ENCODE assay signal across 12 mouse cellular contexts in genomic region chr1:61779906-61780305, GRCm38 (mm10).
DNase-seq lines count a peak whose midpoint lies in the region; ATAC-seq and TF ChIP-seq lines count a peak whose summit lies in the region.
"Had no signal": no experiment of that assay in that cellular context is flagged by ENCODE, and none has a peak within 500 bp of the region (broad histone marks: within the 10 kb centered on the region; RNA-seq: fewer than 3 reads in every experiment).

No protein-coding gene starts in this region.

- no peak for TF ChIP-seq POLR2A in brain, embryonic 14.5 days (IDR thresholded peaks at IDR 0.05; ENCODE audit: borderline replicate concordance, extremely low read depth, insufficient read depth, insufficient read length, poor library complexity, severe bottlenecking)

- DNase-seq in intestine, embryonic 14.5 days (ENCODE audit: low spot score), result peak; percentile 53
- DNase-seq in MN1 (ENCODE audit: low spot score), result peak; percentile 26
- DNase-seq in brain, embryonic 14.5 days (ENCODE audit: low read depth), result peak; percentile 43
- no peak for DNase-seq in left cerebral cortex, adult 9 months (ENCODE audit: low spot score in 2 of 2)
- no peak for DNase-seq in layer of hippocampus, postnatal 25 days (ENCODE audit: extremely low spot score in 1 of 2, low spot score in 1 of 2)
- DNase-seq: cerebellum, postnatal 25 days; right cerebral cortex, postnatal 14 days; thymus, adult 2 months had no signal

- no peak for TF ChIP-seq CTCF in intestine, postnatal 0 days (IDR thresholded peaks at IDR 0.05; ENCODE audit: low read depth)
- TF ChIP-seq CTCF in brain, embryonic 14.5 days (IDR thresholded peaks at IDR 0.05; ENCODE audit: borderline replicate concordance, extremely low read depth, insufficient read depth, insufficient read length), result no peak

- H3K4me1 ChIP-seq in intestine, embryonic 14.5 days (replicated peaks; ENCODE audit: control insufficient read depth, insufficient read depth, low read length), result 0 out of 2 replicates have a peak, but pooled peaks cover 3% of the 10 kb centered on the region
- H3K4me1 ChIP-seq in intestine, postnatal 0 days (replicated peaks; ENCODE audit: control insufficient read depth, insufficient read depth, low read length), result no peaks in the 10 kb centered on the region
- peaks cover 7% of the 10 kb centered on the region for H3K4me1 ChIP-seq in lung, embryonic 15.5 days

- H3K4me3 ChIP-seq in intestine, embryonic 14.5 days (ENCODE audit: low read depth, low read length), result no peak overlapping the region
- no peak overlapping the region for H3K4me3 ChIP-seq in intestine, postnatal 0 days (ENCODE audit: low read depth, low read length)
- no peak overlapping the region for H3K4me3 ChIP-seq in lung, embryonic 15.5 days
- H3K4me3 ChIP-seq: erythroblast, embryonic 14.5 days had no signal

- 25% methylated on average over 5 of the region's 5 CpGs for WGBS in intestine, embryonic 14.5 days
- WGBS in intestine, postnatal 0 days, result 46% methylated on average over 5 of the region's 5 CpGs
- 5% methylated on average over 5 of the region's 5 CpGs for WGBS in lung, embryonic 15.5 days

- no peaks in the 10 kb centered on the region for H3K27me3 ChIP-seq in intestine, embryonic 14.5 days (replicated peaks; ENCODE audit: control insufficient read depth, insufficient read depth, low read length)
- H3K27me3 ChIP-seq in intestine, postnatal 0 days (replicated peaks; ENCODE audit: control insufficient read depth, insufficient read depth, low read length), result no peaks in the 10 kb centered on the region
- H3K27me3 ChIP-seq in lung, embryonic 15.5 days, result no peaks in the 10 kb centered on the region

- ATAC-seq in intestine, embryonic 14.5 days (replicated peaks; ENCODE audit: low FRiP score, low TSS enrichment, low read depth), result 0 out of 2 replicates have a peak, but pooled peaks have one; percentile 43
- ATAC-seq in intestine, postnatal 0 days, result no peak
- ATAC-seq in lung, embryonic 15.5 days (ENCODE audit: borderline replicate concordance, extremely low read depth, low FRiP score, low TSS enrichment), result peak; percentile 81; the same call in 1 of the 2 replicates

- no peak overlapping the region for H3K27ac ChIP-seq in intestine, embryonic 14.5 days (ENCODE audit: low read depth)
- no peak overlapping the region for H3K27ac ChIP-seq in intestine, postnatal 0 days (ENCODE audit: low read depth, low read length)
- peak overlapping the region; percentile 19; the same call in 1 of the 2 replicates for H3K27ac ChIP-seq in lung, embryonic 15.5 days
- H3K27ac ChIP-seq: hindbrain, embryonic 14.5 days had no signal

- no peak overlapping the region for H3K4me2 ChIP-seq in intestine, embryonic 14.5 days (ENCODE audit: low read length)
- H3K4me2 ChIP-seq in intestine, postnatal 0 days (replicated peaks; ENCODE audit: low read depth), result no peak overlapping the region
- no peak overlapping the region for H3K4me2 ChIP-seq in lung, embryonic 15.5 days
- H3K4me2 ChIP-seq: hindbrain, embryonic 14.5 days had no signal

- no peak overlapping the region for H3K9ac ChIP-seq in intestine, embryonic 14.5 days (ENCODE audit: low read length)
- no peak overlapping the region for H3K9ac ChIP-seq in intestine, postnatal 0 days (ENCODE audit: low read depth, low read length)
- no peak overlapping the region for H3K9ac ChIP-seq in lung, embryonic 15.5 days
- H3K9ac ChIP-seq: hindbrain, embryonic 14.5 days had no signal

- H3K36me3 ChIP-seq in intestine, embryonic 14.5 days (ENCODE audit: control insufficient read depth, insufficient read depth, low read length), result no peaks in the 10 kb centered on the region
- H3K36me3 ChIP-seq in intestine, postnatal 0 days (ENCODE audit: control insufficient read depth, insufficient read depth), result no peaks in the 10 kb centered on the region
- no peaks in the 10 kb centered on the region for H3K36me3 ChIP-seq in lung, embryonic 15.5 days

- no peaks in the 10 kb centered on the region for H3K9me3 ChIP-seq in intestine, embryonic 14.5 days (ENCODE audit: control insufficient read depth, low read length)
- H3K9me3 ChIP-seq in intestine, postnatal 0 days (ENCODE audit: control insufficient read depth), result no peaks in the 10 kb centered on the region
- no peaks in the 10 kb centered on the region for H3K9me3 ChIP-seq in lung, embryonic 15.5 days

Comparison
In these comparisons a context has a peak if more than half of its experiments do, and no peak if none do; other contexts are left out.
1. DNase-seq: peak in intestine, embryonic 14.5 days (single experiment), MN1 (single experiment) and brain, embryonic 14.5 days (single experiment); none in left cerebral cortex, adult 9 months (0 of 2) and layer of hippocampus, postnatal 25 days (0 of 2).